Mouse (Mus musculus) lung, embryonic 14.5 days (tissue): Measurements from ENCODE around the gene Hnmt. TPM values are rescaled to one million over a fixed set of nuclear protein-coding genes. Genes with fewer than 3 reads are reported as not detected.
"Not testable (repeated sequence)": the region's sequence is repeated elsewhere in the genome, so short reads cannot be mapped to it uniquely, and the experiment has no call there.

Source experiments
- ATAC-seq: fragments of 200-750 bp; cut with Nextera tagmentation; 2 replicates; pipeline ENCODE4 v1.8.0; 2017; ENCODE audit warnings: mild to moderate bottlenecking, moderate TSS enrichment, moderate library complexity; ENCODE audit not compliant: insufficient read depth
- DNase-seq: peaks from one replicate; pipeline ENCODE4 v3.0.0-alpha.2; 2015
- H3K27ac ChIP-seq: fragments of 300-500 bp; sonication (generic); 2 replicates; pipeline ENCODE4 v1.5.1; 2014; ENCODE audit warnings: low read depth, mild to moderate bottlenecking, moderate library complexity
- H3K27me3 ChIP-seq: fragments of 300-500 bp; sonication (generic); 2 replicates; pipeline ENCODE4 v1.6.1; 2014; ENCODE audit warnings: low read length, control low read depth; ENCODE audit not compliant: insufficient read depth
- H3K36me3 ChIP-seq: fragments of 300-500 bp; sonication (generic); 2 replicates; pipeline ENCODE4 v1.6.1; 2014; ENCODE audit warnings: control low read depth; ENCODE audit not compliant: insufficient read depth
- H3K4me1 ChIP-seq: fragments of 300-500 bp; sonication (generic); 2 replicates; pipeline ENCODE4 v1.6.1; 2014; ENCODE audit warnings: antibody characterized with exemption, control low read depth; ENCODE audit not compliant: insufficient read depth
- H3K4me2 ChIP-seq: fragments of 300-500 bp; sonication (generic); 2 replicates; pipeline ENCODE4 v1.6.1; 2014; ENCODE audit warnings: mild to moderate bottlenecking
- H3K4me3 ChIP-seq: fragments of 300-500 bp; sonication (generic); 2 replicates; pipeline ENCODE4 v1.5.1; 2014; ENCODE audit warnings: low read depth, low read length
- H3K9ac ChIP-seq: fragments of 300-500 bp; sonication (generic); 2 replicates; pipeline ENCODE4 v1.6.1; 2014
- H3K9me3 ChIP-seq: fragments of 300-500 bp; sonication (generic); 2 replicates; pipeline ENCODE4 v1.6.1; 2016; ENCODE audit warnings: low read depth, low read length, control low read depth
- CTCF ChIP-seq: IDR thresholded peaks from 2 replicates; pipeline ENCODE4 v1.5.1; 2016; ENCODE audit warnings: antibody characterized with exemption, low read depth
- whole genome bisulfite sequencing: fragments of 180-500 bp; shearing (Covaris S2); extraction: QIAGEN DNeasy Blood & Tissue Kit; methylation state at CpG from one replicate; pipeline ENCODE4 v1.1.7; 2014; 5-methylcytosine and 5-hydroxymethylcytosine counted together
- polyA plus RNA-seq: library from polyadenylated mRNA; unstranded; fragments of >200 nt; fragmentation: Nextera tagmentation; extraction: Ambion mirVana; gene quantifications from 2 replicates; pipeline ENCODE4 v1.2.1, GENCODE M21; 2014

Hnmt gene
- polyA plus RNA-seq, 1 experiment from 2014 or later = 0.39 TPM

DNA sequence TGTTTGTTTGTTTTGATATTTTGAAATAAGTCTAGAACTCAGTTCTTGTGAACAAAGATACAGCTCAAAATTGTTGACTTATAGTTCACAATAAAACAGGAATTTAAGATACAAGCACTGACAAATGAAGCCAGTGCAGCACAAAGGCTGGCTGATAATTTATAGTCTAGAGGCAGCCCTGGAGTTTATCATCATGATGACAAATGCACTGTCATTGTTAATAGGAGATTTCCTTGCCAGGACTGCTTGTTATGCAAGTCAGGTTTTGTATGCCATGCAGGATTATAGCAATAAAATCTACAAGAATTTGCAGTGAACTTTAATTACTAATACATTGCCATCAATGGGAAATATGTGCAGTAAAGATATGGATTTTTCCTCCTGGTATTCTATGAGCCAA, 61.9 kb downstream of the Hnmt start:
- DNase-seq (no peak), ATAC-seq (no peak)
- Histone ChIP-seq H3K4me1 (no peaks in the 10 kb centered on the region), H3K4me2 (no peak overlapping the region), H3K9ac (no peak overlapping the region), H3K4me3 (no peak overlapping the region), H3K27me3 (no peaks in the 10 kb centered on the region), H3K27ac (no peak overlapping the region), H3K9me3 (no peaks in the 10 kb centered on the region), H3K36me3 (no peaks in the 10 kb centered on the region)
- TF ChIP-seq CTCF = no peak

- no peak overlapping the region for H3K27ac ChIP-seq
- no peak overlapping the region for H3K9ac ChIP-seq
- TF ChIP-seq CTCF = no peak
- ATAC-seq = no peak
- DNase-seq = no peak
- no peak overlapping the region for H3K4me2 ChIP-seq
- no peaks in the 10 kb centered on the region for H3K4me1 ChIP-seq
- no peaks in the 10 kb centered on the region for H3K36me3 ChIP-seq
- H3K27me3 ChIP-seq = no peaks in the 10 kb centered on the region
- H3K4me3 ChIP-seq = no peak overlapping the region
- no peaks in the 10 kb centered on the region for H3K9me3 ChIP-seq
Measured at GRCm38 (mm10) chr2:23983343-23983742, 65.9 kb downstream of the Hnmt start.

- no peaks in the 10 kb centered on the region for H3K9me3 ChIP-seq
- no peaks in the 10 kb centered on the region for H3K36me3 ChIP-seq
- H3K9ac ChIP-seq = no peak overlapping the region
- no peak overlapping the region for H3K4me3 ChIP-seq
- no peaks in the 10 kb centered on the region for H3K4me1 ChIP-seq
- H3K4me2 ChIP-seq = no peak overlapping the region
- ATAC-seq (no peak), DNase-seq (no peak)
- no peak for TF ChIP-seq CTCF
- no peak overlapping the region for H3K27ac ChIP-seq
- 59% methylated on average over 1 of the region's 1 CpGs for WGBS
- H3K27me3 ChIP-seq = no peaks in the 10 kb centered on the region
Measured at GRCm38 (mm10) chr2:23982860-23983259, 66.3 kb downstream of the Hnmt start.

DNA sequence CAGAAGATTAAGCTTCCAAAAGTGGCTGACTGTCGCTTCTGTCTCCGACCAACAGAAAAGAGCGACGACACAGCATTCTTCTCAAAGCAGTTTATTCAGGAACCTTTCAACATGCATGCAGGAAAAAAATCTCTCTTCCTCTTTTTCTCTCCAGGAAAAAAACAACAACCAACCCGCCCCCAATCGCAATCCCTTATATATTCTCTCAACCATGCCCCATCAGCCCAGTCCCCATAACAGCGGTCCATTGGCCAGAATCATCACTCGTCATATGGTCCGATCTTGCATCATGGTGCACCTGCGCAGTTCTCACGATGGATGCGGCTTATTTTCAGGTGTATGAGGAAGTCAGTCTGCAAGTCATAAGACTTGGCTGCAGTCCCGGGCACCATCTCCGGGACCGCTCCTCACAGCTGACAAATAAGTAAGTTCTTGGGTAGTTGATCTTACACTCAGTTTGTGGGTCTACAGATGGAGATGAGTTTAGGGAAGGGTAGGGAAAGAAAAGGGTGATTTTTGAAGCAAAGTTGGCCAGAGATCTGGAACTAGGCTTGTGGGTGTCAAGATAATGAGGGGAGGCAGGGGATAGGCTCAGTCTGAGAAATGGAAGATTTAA, 88.4 kb downstream of the Hnmt start:
- not testable (repeated sequence) for DNase-seq, H3K36me3 ChIP-seq, H3K4me1 ChIP-seq, H3K27me3 ChIP-seq, H3K27ac ChIP-seq, H3K9me3 ChIP-seq, H3K4me2 ChIP-seq, ATAC-seq, H3K4me3 ChIP-seq, H3K9ac ChIP-seq
- WGBS = 90% methylated on average over 15 of the region's 15 CpGs

Other genes starting within 250 kb of the Hnmt start
- gene Tbpl2, start 47.2 kb upstream of the Hnmt start, polyA plus RNA-seq = not detected in 2 replicates
- not detected in 2 replicates for gene Il1f8, start 103.8 kb upstream of the Hnmt start, polyA plus RNA-seq
- not detected in 2 replicates for gene Il1f9, start 137.1 kb upstream of the Hnmt start, polyA plus RNA-seq
- not detected in 2 replicates for gene Il1f6, start 166.0 kb upstream of the Hnmt start, polyA plus RNA-seq
- gene Il1f5, start 227.6 kb upstream of the Hnmt start, polyA plus RNA-seq = not detected in 2 replicates
- gene Il1f10, start 241.8 kb upstream of the Hnmt start, polyA plus RNA-seq = not detected in 2 replicates